Mouse (Mus musculus) erythroblast, embryonic 14.5 days (primary cell): Measurements from ENCODE around the gene Gsta1.
"Not testable (repeated sequence)": the region's sequence is repeated elsewhere in the genome, so short reads cannot be mapped to it uniquely, and the experiment has no call there.

ENCODE experiments used
- GATA1 ChIP-seq: IDR thresholded peaks from 2 replicates; pipeline ENCODE4 v1.6.1; 2012; ENCODE audit warnings: low read length, inconsistent platforms, mixed read lengths
- TAL1 ChIP-seq: IDR thresholded peaks from 3 replicates; pipeline ENCODE4 v1.6.1; 2012; ENCODE audit warnings: low read length, inconsistent platforms, mixed read lengths

DNA sequence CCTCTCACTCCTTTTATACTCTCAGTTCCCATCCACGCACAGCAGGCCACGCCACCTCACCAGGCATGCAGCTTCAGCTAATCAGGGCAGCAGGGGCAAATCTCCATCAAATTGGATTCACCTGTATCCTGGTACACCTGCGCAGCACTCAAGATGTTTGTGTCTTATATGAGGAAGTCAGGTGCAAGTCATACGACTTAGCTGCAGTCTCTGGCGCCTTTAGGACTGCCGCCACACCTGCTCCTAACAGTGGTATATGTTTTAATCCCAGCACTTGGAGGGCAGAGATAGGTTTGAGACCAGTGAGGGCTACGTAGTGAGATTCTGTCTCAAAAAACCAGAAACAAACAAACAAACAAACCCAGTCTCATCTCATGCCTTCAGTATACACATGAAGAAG lies 48.0 kb upstream of the Gsta1 start, which contains the start of gene Gsta4:
- TF ChIP-seq TAL1, GATA1: not testable (repeated sequence)
